Comparison of ENCODE assay signal across 21 mouse cellular contexts in the genomic region with DNA sequence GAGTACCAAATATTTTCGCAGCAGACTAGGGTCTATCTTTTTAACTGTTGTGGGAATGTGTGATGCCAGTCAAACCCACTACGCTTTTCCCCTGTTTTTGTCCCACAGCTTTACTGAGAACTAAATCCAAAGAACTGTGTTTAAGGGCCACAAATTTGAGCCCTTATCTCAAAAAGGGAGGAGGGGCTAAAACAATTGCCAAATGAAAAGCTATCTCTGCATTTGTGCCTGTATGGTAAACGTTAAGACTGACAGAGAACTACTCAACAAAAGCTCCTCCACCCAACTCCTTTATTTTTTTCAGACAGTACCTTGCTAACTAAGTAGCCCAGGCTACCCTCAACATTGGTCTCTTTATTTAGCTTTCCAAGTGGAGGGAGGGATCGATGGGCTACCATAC. TPM values are rescaled to one million over a fixed set of nuclear protein-coding genes. Genes with fewer than 3 reads are reported as not detected.
DNase-seq lines count a peak whose midpoint lies in the region; ATAC-seq and TF ChIP-seq lines count a peak whose summit lies in the region.
"Had no signal": no experiment of that assay in that cellular context is flagged by ENCODE, and none has a peak within 500 bp of the region (broad histone marks: within the 10 kb centered on the region; RNA-seq: fewer than 3 reads in every experiment).

No protein-coding gene starts in this region.

- peaks cover 49% of the 10 kb centered on the region for H3K36me3 ChIP-seq in forebrain, embryonic 12.5 days (replicated peaks)
- H3K36me3 ChIP-seq in forebrain, embryonic 11.5 days (ENCODE audit: control insufficient read depth, insufficient read depth, low read length): peaks cover 11% of the 10 kb centered on the region
- H3K36me3 ChIP-seq in MEL (ENCODE audit: control insufficient read depth in 1 of 2, insufficient read depth in 2 of 2, low read length in 2 of 2): peaks cover 14 to 50% of the 10 kb centered on the region in 2 experiments
- H3K36me3 ChIP-seq in liver, embryonic 13.5 days: peaks cover 60% of the 10 kb centered on the region

- no peaks in the 10 kb centered on the region for H3K9me3 ChIP-seq in forebrain, embryonic 12.5 days
- H3K9me3 ChIP-seq in forebrain, embryonic 11.5 days (ENCODE audit: control insufficient read depth, low read length): no peaks in the 10 kb centered on the region
- no peaks in the 10 kb centered on the region for H3K9me3 ChIP-seq in MEL (replicated peaks; ENCODE audit: insufficient read depth, low read length)
- H3K9me3 ChIP-seq in liver, embryonic 13.5 days (replicated peaks): no peaks in the 10 kb centered on the region
- H3K9me3 ChIP-seq: intestine, embryonic 15.5 days; kidney, embryonic 15.5 days had no signal

- DNase-seq in forebrain, embryonic 11.5 days (ENCODE audit: low spot score): no peak
- DNase-seq in layer of hippocampus, adult 2 months (ENCODE audit: low spot score in 2 of 2): no peak
- DNase-seq in layer of hippocampus, postnatal 25 days (ENCODE audit: extremely low spot score in 1 of 2, low spot score in 1 of 2): no peak
- DNase-seq in MEL (ENCODE audit: low read depth, low spot score): peak; percentile 78
- no peak for DNase-seq in liver, embryonic 13.5 days
- DNase-seq in natural killer cell, adult 2 months (ENCODE audit: low spot score in 2 of 2): no peak
- DNase-seq in lung, adult 18-20 months: no peak
- DNase-seq: adrenal gland, adult 8-10 months; heart, postnatal 36 days; thymus, postnatal 36 days had no signal

- no peaks in the 10 kb centered on the region for H3K79me2 ChIP-seq in MEL (ENCODE audit: control insufficient read depth, insufficient read depth, low read length, poor library complexity)

- 0 out of 4 replicates have a peak, but pooled peaks of 1 of the 2 experiments have one; percentile 19 for TF ChIP-seq POLR2A in MEL (IDR thresholded peaks at IDR 0.05; ENCODE audit: control insufficient read depth in 1 of 2, insufficient read depth in 1 of 2, low read depth in 1 of 2, low read length in 2 of 2, poor library complexity in 1 of 2)

- 0 out of 2 replicates have a peak overlapping the region, but pooled peaks have one; percentile 11 for H3K27ac ChIP-seq in forebrain, embryonic 12.5 days
- H3K27ac ChIP-seq in forebrain, embryonic 11.5 days (ENCODE audit: low read depth, low read length): no peak overlapping the region
- H3K27ac ChIP-seq in layer of hippocampus, adult 2 months: peak overlapping the region; percentile 79
- peak overlapping the region; percentile 53 for H3K27ac ChIP-seq in MEL (ENCODE audit: control insufficient read depth, low read depth, low read length)
- peak overlapping the region; percentile 96 for H3K27ac ChIP-seq in liver, embryonic 13.5 days
- H3K27ac ChIP-seq: intestine, embryonic 15.5 days; kidney, embryonic 15.5 days had no signal

- no peak for TF ChIP-seq CTCF in layer of hippocampus, adult 2 months (conservative IDR thresholded peaks at IDR 0.05)
- no peak for TF ChIP-seq CTCF in MEL (IDR thresholded peaks at IDR 0.05 in 2 of 3, conservative IDR thresholded peaks at IDR 0.05 in 1 of 3; ENCODE audit: control insufficient read depth in 1 of 3, insufficient read depth in 1 of 3, low read depth in 2 of 3, low read length in 3 of 3, poor library complexity in 1 of 3, severe bottlenecking in 1 of 3)

- 91% methylated on average over 4 of the region's 4 CpGs for whole genome bisulfite sequencing in forebrain, embryonic 12.5 days
- 92% methylated on average over 4 of the region's 4 CpGs for WGBS in forebrain, embryonic 11.5 days
- 63% methylated on average over 4 of the region's 4 CpGs for WGBS in liver, embryonic 13.5 days (ENCODE audit: insufficient replicate concordance)

- H3K4me1 ChIP-seq in forebrain, embryonic 12.5 days: peaks cover 6% of the 10 kb centered on the region
- no peaks in the 10 kb centered on the region for H3K4me1 ChIP-seq in forebrain, embryonic 11.5 days (replicated peaks; ENCODE audit: control insufficient read depth, insufficient read depth, low read length)
- H3K4me1 ChIP-seq in MEL (ENCODE audit: control insufficient read depth in 1 of 2, insufficient read depth in 2 of 2, low read length in 2 of 2): peaks cover 17 to 40% of the 10 kb centered on the region in 2 experiments
- peaks cover 58% of the 10 kb centered on the region for H3K4me1 ChIP-seq in liver, embryonic 13.5 days (replicated peaks)
- H3K4me1 ChIP-seq: intestine, embryonic 15.5 days; kidney, embryonic 15.5 days had no signal

- no peak for TF ChIP-seq RAD21 in MEL (IDR thresholded peaks at IDR 0.05; ENCODE audit: low read depth, low read length)

- no peak overlapping the region for H3K4me2 ChIP-seq in forebrain, embryonic 12.5 days
- H3K4me2 ChIP-seq in forebrain, embryonic 11.5 days (ENCODE audit: low read depth, low read length, severe bottlenecking): no peak overlapping the region
- H3K4me2 ChIP-seq in liver, embryonic 13.5 days: no peak overlapping the region
- H3K4me2 ChIP-seq: heart, embryonic 11.5 days; intestine, embryonic 15.5 days; kidney, embryonic 15.5 days; midbrain, embryonic 11.5 days had no signal

- H3K4me3 ChIP-seq in forebrain, embryonic 12.5 days (replicated peaks): no peak overlapping the region
- no peak overlapping the region for H3K4me3 ChIP-seq in forebrain, embryonic 11.5 days (ENCODE audit: low read depth, low read length)
- H3K4me3 ChIP-seq in layer of hippocampus, adult 2 months: no peak overlapping the region
- H3K4me3 ChIP-seq in MEL (ENCODE audit: control insufficient read depth in 1 of 2, insufficient read depth in 1 of 2, low read depth in 2 of 2, low read length in 2 of 2): no peak overlapping the region
- no peak overlapping the region for H3K4me3 ChIP-seq in liver, embryonic 13.5 days (replicated peaks)
- H3K4me3 ChIP-seq: intestine, embryonic 15.5 days; kidney, embryonic 15.5 days; myocyte had no signal

- no peaks in the 10 kb centered on the region for H3K27me3 ChIP-seq in forebrain, embryonic 12.5 days
- no peaks in the 10 kb centered on the region for H3K27me3 ChIP-seq in forebrain, embryonic 11.5 days (ENCODE audit: control insufficient read depth, insufficient read depth, low read length)
- H3K27me3 ChIP-seq in MEL (ENCODE audit: control insufficient read depth in 1 of 2, insufficient read depth in 2 of 2, low read length in 2 of 2): no peaks in the 10 kb centered on the region
- H3K27me3 ChIP-seq in liver, embryonic 13.5 days: no peaks in the 10 kb centered on the region
- H3K27me3 ChIP-seq: CH12.LX; intestine, embryonic 15.5 days; kidney, embryonic 15.5 days had no signal

- peak; percentile 42 to 64; a peak in 3 of 4 replicates for TF ChIP-seq EP300 in MEL (IDR thresholded peaks at IDR 0.05; ENCODE audit: low read depth in 1 of 2, low read length in 2 of 2)

- H3K9ac ChIP-seq in forebrain, embryonic 12.5 days: no peak overlapping the region
- H3K9ac ChIP-seq in forebrain, embryonic 11.5 days (ENCODE audit: low read length): no peak overlapping the region
- no peak overlapping the region for H3K9ac ChIP-seq in MEL (ENCODE audit: control insufficient read depth, low read depth, low read length, poor library complexity, severe bottlenecking)
- H3K9ac ChIP-seq in liver, embryonic 13.5 days: peak overlapping the region; percentile 43; the same call in 1 of the 2 replicates
- H3K9ac ChIP-seq: intestine, embryonic 15.5 days; kidney, embryonic 15.5 days had no signal

- ATAC-seq in forebrain, embryonic 12.5 days (ENCODE audit: low FRiP score): no peak
- no peak for ATAC-seq in forebrain, embryonic 11.5 days (replicated peaks; ENCODE audit: low FRiP score)
- ATAC-seq in liver, embryonic 13.5 days (ENCODE audit: low read depth): no peak
- ATAC-seq: intestine, embryonic 15.5 days had no signal

RNA-seq across cellular contexts. Expression of gene Trp53, which starts 12.6 kb away (rescaled TPM):
- 120 and 124 TPM in 2 replicates for polyA plus RNA-seq in forebrain, embryonic 12.5 days (2016; fragmentation: Nextera tagmentation; extraction: Ambion mirVana)
- polyA plus RNA-seq in forebrain, embryonic 11.5 days (2014; fragmentation: Nextera tagmentation; extraction: Ambion mirVana): 168 and 175 TPM in 2 replicates
- total RNA-seq in layer of hippocampus, adult 2 months (2021): 10 to 100 TPM; 28.5 to 32.3 TPM
- total RNA-seq in layer of hippocampus, postnatal 25 days (2021): 10 to 100 TPM; 24.3 to 29.8 TPM
- total RNA-seq in MEL (2012; rRNA removed): 74.1 and 76.4 TPM in 2 replicates
- 100 to 1,000 TPM in 1 of 2 experiments, not detected in 1; 212 TPM for polyA plus RNA-seq in MEL (2012; ENCODE audit: insufficient read depth in 1 of 2, insufficient read length in 2 of 2, low read depth in 1 of 2, low replicate concordance in 2 of 2, missing spikeins in 1 of 2)
- polyA plus RNA-seq in liver, embryonic 13.5 days (2015; fragmentation: Nextera tagmentation; extraction: Ambion mirVana): 83.0 and 90.4 TPM in 2 replicates

RNA-seq across cellular contexts. Expression of gene Wrap53, which starts 12.7 kb away (rescaled TPM):
- 33.0 and 36.0 TPM in 2 replicates for polyA plus RNA-seq in forebrain, embryonic 12.5 days (2016; fragmentation: Nextera tagmentation; extraction: Ambion mirVana)
- polyA plus RNA-seq in forebrain, embryonic 11.5 days (2014; fragmentation: Nextera tagmentation; extraction: Ambion mirVana): 39.3 and 44.1 TPM in 2 replicates
- 10 to 100 TPM; 12.0 to 14.3 TPM for total RNA-seq in layer of hippocampus, adult 2 months (2021)
- total RNA-seq in layer of hippocampus, postnatal 25 days (2021): 10 to 100 TPM; 11.7 to 12.5 TPM
- total RNA-seq in MEL (2012; rRNA removed): 18.5 and 18.9 TPM in 2 replicates
- 10 to 100 TPM in 1 of 2 experiments, not detected in 1; 24.5 TPM for polyA plus RNA-seq in MEL (2012; ENCODE audit: insufficient read depth in 1 of 2, insufficient read length in 2 of 2, low read depth in 1 of 2, low replicate concordance in 2 of 2, missing spikeins in 1 of 2)
- 23.1 and 23.7 TPM in 2 replicates for polyA plus RNA-seq in liver, embryonic 13.5 days (2015; fragmentation: Nextera tagmentation; extraction: Ambion mirVana)

RNA-seq across cellular contexts. Expression of gene Atp1b2, which starts 12.9 kb away (rescaled TPM):
- polyA plus RNA-seq in forebrain, embryonic 12.5 days (2016; fragmentation: Nextera tagmentation; extraction: Ambion mirVana): 11.9 and 12.6 TPM in 2 replicates
- 9.3 and 12.6 TPM in 2 replicates for polyA plus RNA-seq in forebrain, embryonic 11.5 days (2014; fragmentation: Nextera tagmentation; extraction: Ambion mirVana)
- 100 to 1,000 TPM; 391 to 411 TPM for total RNA-seq in layer of hippocampus, adult 2 months (2021)
- 100 to 1,000 TPM; 394 to 472 TPM for total RNA-seq in layer of hippocampus, postnatal 25 days (2021)
- 13.4 and 15.1 TPM in 2 replicates for total RNA-seq in MEL (2012; rRNA removed)
- 100 to 1,000 TPM in 1 of 2 experiments, not detected in 1; 136 TPM for polyA plus RNA-seq in MEL (2012; ENCODE audit: insufficient read depth in 1 of 2, insufficient read length in 2 of 2, low read depth in 1 of 2, low replicate concordance in 2 of 2, missing spikeins in 1 of 2)
- 21.7 and 30.8 TPM in 2 replicates for polyA plus RNA-seq in liver, embryonic 13.5 days (2015; fragmentation: Nextera tagmentation; extraction: Ambion mirVana)
- total RNA-seq: CH12.LX had no signal

RNA-seq across cellular contexts. Expression of gene Shbg, which starts 24.9 kb away (rescaled TPM):
- not detected in 2 replicates for polyA plus RNA-seq in forebrain, embryonic 12.5 days (2016; fragmentation: Nextera tagmentation; extraction: Ambion mirVana)
- not detected in 2 replicates for polyA plus RNA-seq in forebrain, embryonic 11.5 days (2014; fragmentation: Nextera tagmentation; extraction: Ambion mirVana)
- total RNA-seq in layer of hippocampus, adult 2 months (2021): not detected
- not detected for total RNA-seq in layer of hippocampus, postnatal 25 days (2021)
- total RNA-seq in MEL (2012; rRNA removed): not detected in 2 replicates
- not detected for polyA plus RNA-seq in MEL (2012; ENCODE audit: insufficient read depth in 1 of 2, insufficient read length in 2 of 2, low read depth in 1 of 2, low replicate concordance in 2 of 2, missing spikeins in 1 of 2)
- 33.4 and 34.8 TPM in 2 replicates for polyA plus RNA-seq in liver, embryonic 13.5 days (2015; fragmentation: Nextera tagmentation; extraction: Ambion mirVana)
- total RNA-seq: adrenal gland, adult 8-10 months; CH12.LX; gastrocnemius, postnatal 36 days; heart, postnatal 36 days; layer of hippocampus, adult 18-20 months; liver, adult 2 months had no signal
- polyA plus RNA-seq: midbrain, embryonic 11.5 days; small intestine, adult 2 months had no signal

RNA-seq across cellular contexts. Expression of gene Sat2, which starts 29.0 kb away (rescaled TPM):
- polyA plus RNA-seq in forebrain, embryonic 12.5 days (2016; fragmentation: Nextera tagmentation; extraction: Ambion mirVana): 15.8 and 21.5 TPM in 2 replicates
- polyA plus RNA-seq in forebrain, embryonic 11.5 days (2014; fragmentation: Nextera tagmentation; extraction: Ambion mirVana): 13.9 and 17.7 TPM in 2 replicates
- total RNA-seq in layer of hippocampus, adult 2 months (2021): 10 to 100 TPM; 15.1 to 15.6 TPM
- 10 to 100 TPM; 15.5 to 15.8 TPM for total RNA-seq in layer of hippocampus, postnatal 25 days (2021)
- total RNA-seq in MEL (2012; rRNA removed): not detected in 2 replicates
- polyA plus RNA-seq in MEL (2012; ENCODE audit: insufficient read depth in 1 of 2, insufficient read length in 2 of 2, low read depth in 1 of 2, low replicate concordance in 2 of 2, missing spikeins in 1 of 2): not detected
- 11.6 and 12.3 TPM in 2 replicates for polyA plus RNA-seq in liver, embryonic 13.5 days (2015; fragmentation: Nextera tagmentation; extraction: Ambion mirVana)
- total RNA-seq: CH12.LX had no signal
